23 mouse cellular contexts compared by ENCODE assay signal in the genomic region with DNA sequence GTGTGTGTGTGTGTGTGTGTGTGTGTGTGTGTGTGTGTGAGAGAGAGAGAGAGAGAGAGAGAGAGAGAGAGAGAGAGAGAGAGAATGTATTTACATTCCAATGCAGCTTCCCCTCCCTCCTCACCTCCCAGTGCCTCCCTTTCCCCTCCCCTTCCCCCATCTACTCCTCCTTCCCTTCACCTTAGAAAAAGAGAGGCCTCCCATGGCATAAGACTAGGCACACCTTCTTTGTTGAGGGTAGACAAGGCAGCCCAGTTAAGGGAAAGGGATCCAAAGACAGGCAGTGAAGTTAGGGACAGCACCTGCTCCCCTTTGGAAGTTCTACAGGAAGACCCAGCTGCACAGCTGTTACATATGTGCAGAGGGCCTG. TPM values are rescaled to one million over a fixed set of nuclear protein-coding genes. Genes with fewer than 3 reads are reported as not detected.
A peak's percentile ranks its signal among the peaks of the same experiment; 100 is the strongest.
DNase-seq lines count a peak whose midpoint lies in the region; ATAC-seq and TF ChIP-seq lines count a peak whose summit lies in the region.
"Had no signal": no experiment of that assay in that cellular context is flagged by ENCODE, and none has a peak within 500 bp of the region (broad histone marks: within the 10 kb centered on the region; RNA-seq: fewer than 3 reads in every experiment).

No protein-coding gene starts in this region.

- H3K9ac ChIP-seq in liver, embryonic 11.5 days (ENCODE audit: low read depth, low read length) = no peak overlapping the region
- H3K9ac ChIP-seq in liver, embryonic 15.5 days = no peak overlapping the region
- H3K9ac ChIP-seq in forebrain, embryonic 13.5 days = no peak overlapping the region
- H3K9ac ChIP-seq: heart, embryonic 15.5 days; hindbrain, embryonic 15.5 days; limb, embryonic 13.5 days had no signal

- H3K4me2 ChIP-seq in liver, embryonic 11.5 days = peak overlapping the region; percentile 46; the same call in 1 of the 2 replicates
- peak overlapping the region; percentile 38; the same call in 1 of the 2 replicates for H3K4me2 ChIP-seq in liver, embryonic 15.5 days
- no peak overlapping the region for H3K4me2 ChIP-seq in forebrain, embryonic 13.5 days
- H3K4me2 ChIP-seq: heart, embryonic 15.5 days; hindbrain, embryonic 15.5 days; limb, embryonic 13.5 days had no signal

- TF ChIP-seq POLR2A in bone marrow, adult 2 months (IDR thresholded peaks at IDR 0.05; ENCODE audit: borderline replicate concordance, control insufficient read depth, low read depth, low read length) = no peak

- DNase-seq in liver, embryonic 11.5 days (ENCODE audit: low spot score) = no peak
- DNase-seq in liver = no peak
- no peak for DNase-seq in embryo, embryonic 10.5 days (ENCODE audit: low spot score)
- DNase-seq in T-cell, adult 2 months (ENCODE audit: low spot score) = no peak
- DNase-seq: cerebellum, postnatal 10 days; embryo, embryonic 11 days; gastrocnemius, postnatal 10 days; heart, adult 2 months; heart, postnatal 4 days; kidney, adult 11 months; layer of hippocampus, postnatal 36 days; lung, adult 2 months; spleen, adult 18-20 months; thymus, postnatal 4 days had no signal

- 0 out of 2 replicates have a peak, but pooled peaks have one; percentile 18 for ATAC-seq in liver, embryonic 11.5 days (replicated peaks; ENCODE audit: low FRiP score)
- ATAC-seq in liver, embryonic 15.5 days (ENCODE audit: insufficient read depth) = no peak
- no peak for ATAC-seq in forebrain, embryonic 13.5 days
- ATAC-seq in erythroid progenitor cell, adult 5-6 weeks (replicated peaks; ENCODE audit: low FRiP score, poor library complexity, severe bottlenecking) = no peak

- TF ChIP-seq CTCF in bone marrow, adult 2 months (IDR thresholded peaks at IDR 0.05; ENCODE audit: control insufficient read depth, insufficient read depth, low read length) = no peak

- no peak overlapping the region for H3K4me3 ChIP-seq in liver, embryonic 11.5 days (ENCODE audit: low read depth, low read length)
- H3K4me3 ChIP-seq in bone marrow, adult 2 months (replicated peaks; ENCODE audit: control insufficient read depth, low read depth, low read length) = peak overlapping the region; percentile 27
- no peak overlapping the region for H3K4me3 ChIP-seq in liver, embryonic 15.5 days (replicated peaks)
- H3K4me3 ChIP-seq in forebrain, embryonic 13.5 days = no peak overlapping the region
- H3K4me3 ChIP-seq: heart, adult 2 months; heart, embryonic 15.5 days; hindbrain, embryonic 15.5 days; limb, embryonic 13.5 days; midbrain, embryonic 10.5 days had no signal

- H3K36me3 ChIP-seq in liver, embryonic 11.5 days (ENCODE audit: control insufficient read depth, insufficient read depth, low read length) = no peaks in the 10 kb centered on the region
- H3K36me3 ChIP-seq in liver, embryonic 15.5 days (replicated peaks) = no peaks in the 10 kb centered on the region
- H3K36me3 ChIP-seq in forebrain, embryonic 13.5 days (ENCODE audit: poor library complexity, severe bottlenecking) = no peaks in the 10 kb centered on the region
- H3K36me3 ChIP-seq: heart, embryonic 15.5 days; hindbrain, embryonic 15.5 days; limb, embryonic 13.5 days; midbrain, embryonic 10.5 days had no signal

- no peaks in the 10 kb centered on the region for H3K4me1 ChIP-seq in liver, embryonic 11.5 days (replicated peaks; ENCODE audit: control insufficient read depth, insufficient read depth, low read length)
- H3K4me1 ChIP-seq in bone marrow, adult 2 months (ENCODE audit: control insufficient read depth, insufficient read depth, low read length) = peaks cover 4% of the 10 kb centered on the region
- peaks cover 6% of the 10 kb centered on the region; the same call in 1 of the 2 replicates for H3K4me1 ChIP-seq in liver, embryonic 15.5 days (replicated peaks)
- no peaks in the 10 kb centered on the region for H3K4me1 ChIP-seq in forebrain, embryonic 13.5 days
- H3K4me1 ChIP-seq: heart, embryonic 15.5 days; hindbrain, embryonic 15.5 days; limb, embryonic 13.5 days; midbrain, embryonic 10.5 days had no signal

- H3K27ac ChIP-seq in liver, embryonic 11.5 days (ENCODE audit: low read depth, low read length) = no peak overlapping the region
- peak overlapping the region; percentile 85 for H3K27ac ChIP-seq in bone marrow, adult 2 months (ENCODE audit: control insufficient read depth, insufficient read depth, low read depth, low read length, poor library complexity)
- 0 out of 2 replicates have a peak overlapping the region, but pooled peaks have one; percentile 14 for H3K27ac ChIP-seq in liver, embryonic 15.5 days (replicated peaks)
- no peak overlapping the region for H3K27ac ChIP-seq in forebrain, embryonic 13.5 days
- H3K27ac ChIP-seq: heart, adult 2 months; heart, embryonic 15.5 days; hindbrain, embryonic 15.5 days; kidney, postnatal 0 days; limb, embryonic 13.5 days; midbrain, embryonic 10.5 days had no signal

- no peaks in the 10 kb centered on the region for H3K9me3 ChIP-seq in liver, embryonic 11.5 days (ENCODE audit: control insufficient read depth, low read length)
- H3K9me3 ChIP-seq in liver, embryonic 15.5 days (replicated peaks) = no peaks in the 10 kb centered on the region
- H3K9me3 ChIP-seq in forebrain, embryonic 13.5 days (replicated peaks) = no peaks in the 10 kb centered on the region
- H3K9me3 ChIP-seq: heart, embryonic 15.5 days; hindbrain, embryonic 15.5 days; limb, embryonic 13.5 days had no signal

- no peaks in the 10 kb centered on the region for H3K27me3 ChIP-seq in liver, embryonic 11.5 days (replicated peaks; ENCODE audit: control insufficient read depth, insufficient read depth, low read length)
- H3K27me3 ChIP-seq in liver, embryonic 15.5 days = no peaks in the 10 kb centered on the region
- no peaks in the 10 kb centered on the region for H3K27me3 ChIP-seq in forebrain, embryonic 13.5 days
- H3K27me3 ChIP-seq: heart, embryonic 15.5 days; hindbrain, embryonic 15.5 days; limb, embryonic 13.5 days had no signal

RNA-seq across cellular contexts. Expression of gene Atp11b, which starts 21.1 kb away (rescaled TPM):
- 40.1 and 41.6 TPM in 2 replicates for polyA plus RNA-seq in liver, embryonic 11.5 days (2014; fragmentation: Nextera tagmentation; extraction: Ambion mirVana)
- 10.3 and 15.9 TPM in 2 replicates for polyA plus RNA-seq in bone marrow, adult 2 months (2011; ENCODE audit: insufficient read depth, insufficient read length, low replicate concordance, missing spikeins)
- 14.7 and 16.0 TPM in 2 replicates for polyA plus RNA-seq in liver, embryonic 15.5 days (2015; fragmentation: Nextera tagmentation; extraction: Ambion mirVana)
- polyA plus RNA-seq in forebrain, embryonic 13.5 days (2015; fragmentation: Nextera tagmentation; extraction: Ambion mirVana) = 20.4 and 23.5 TPM in 2 replicates
- total RNA-seq in erythroid progenitor cell, adult 5-6 weeks (2015; ENCODE audit: low replicate concordance) = 88.4 and 100 TPM in 2 replicates
- total RNA-seq in erythroid progenitor cell, adult 5-6 weeks (2017; ENCODE audit: low replicate concordance) = 72.0 and 103 TPM in 2 replicates

Comparison
In these comparisons a context has a peak if more than half of its experiments do, and no peak if none do; other contexts are left out.
1. H3K27ac ChIP-seq: peak in bone marrow, adult 2 months (single experiment) and liver, embryonic 15.5 days (single experiment); none in liver, embryonic 11.5 days (single experiment) and forebrain, embryonic 13.5 days (single experiment).